Comparison of ENCODE assay signal across 8 mouse cellular contexts in the genomic region with DNA sequence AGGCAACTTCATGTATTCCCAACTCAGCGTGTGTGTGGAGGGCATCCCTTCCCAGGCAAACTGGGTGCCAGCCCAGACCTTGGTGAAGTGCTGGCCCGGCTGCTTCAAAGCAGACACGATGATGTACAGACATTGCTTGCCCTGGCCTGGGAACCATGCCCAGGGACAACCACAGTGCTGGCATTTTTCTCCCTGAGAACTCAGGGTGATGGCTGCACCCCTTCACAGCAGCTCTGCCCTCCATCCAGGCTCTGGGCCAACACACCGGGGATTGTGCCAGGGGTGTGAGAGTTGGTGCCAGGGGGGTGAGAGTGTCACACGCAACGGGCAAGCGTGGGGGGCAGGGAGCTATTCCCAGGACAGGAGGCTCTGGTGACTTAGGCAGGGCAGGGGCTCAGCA. TPM values are rescaled to one million over a fixed set of nuclear protein-coding genes. Genes with fewer than 3 reads are reported as not detected.
DNase-seq lines count a peak whose midpoint lies in the region; ATAC-seq lines count a peak whose summit lies in the region.
"Had no signal": no experiment of that assay in that cellular context is flagged by ENCODE, and none has a peak within 500 bp of the region (broad histone marks: within the 10 kb centered on the region; RNA-seq: fewer than 3 reads in every experiment).

No protein-coding gene starts in this region.

- no peak overlapping the region for H3K4me2 ChIP-seq in heart, embryonic 14.5 days (ENCODE audit: low read length)
- H3K4me2 ChIP-seq: limb, embryonic 13.5 days had no signal

- peak overlapping the region in 1 of 2 experiments; percentile 37; a peak in 1 of 4 replicates for H3K27ac ChIP-seq in heart, embryonic 14.5 days (replicated peaks in 1 of 2; ENCODE audit: control insufficient read depth in 1 of 2, insufficient read depth in 1 of 2, low read depth in 2 of 2, low read length in 2 of 2)
- H3K27ac ChIP-seq: limb, embryonic 13.5 days had no signal

- DNase-seq in urinary bladder, postnatal 4 days (ENCODE audit: low spot score in 2 of 2) = peak; percentile 62 to 76
- DNase-seq in urinary bladder, adult 18-20 months (ENCODE audit: low spot score in 2 of 2) = no peak
- DNase-seq in cerebellum, adult 8-10 months = peak; percentile 42
- peak; percentile 79 to 84 for DNase-seq in left cerebral cortex, postnatal 10 days (ENCODE audit: extremely low spot score in 1 of 2, low spot score in 2 of 2)
- peak; percentile 57 to 64 for DNase-seq in right cerebral cortex, adult 2 months (ENCODE audit: low spot score in 2 of 2)

- H3K9me3 ChIP-seq in heart, embryonic 14.5 days (ENCODE audit: control insufficient read depth, low read length) = no peaks in the 10 kb centered on the region
- H3K9me3 ChIP-seq: limb, embryonic 13.5 days had no signal

- intact Hi-C loops in left cerebral cortex, postnatal 10 days (cut with DNase I) = no loop called here

- WGBS in heart, embryonic 14.5 days = 49% methylated on average over 7 of the region's 7 CpGs

- H3K9ac ChIP-seq in heart, embryonic 14.5 days (ENCODE audit: low read length) = no peak overlapping the region
- H3K9ac ChIP-seq: limb, embryonic 13.5 days had no signal

- no peaks in the 10 kb centered on the region for H3K27me3 ChIP-seq in heart, embryonic 14.5 days (ENCODE audit: control insufficient read depth, insufficient read depth, low read length)
- H3K27me3 ChIP-seq: limb, embryonic 13.5 days had no signal

- no peak overlapping the region for H3K4me3 ChIP-seq in heart, embryonic 14.5 days (ENCODE audit: control insufficient read depth in 1 of 2, insufficient read depth in 1 of 2, low read depth in 1 of 2, low read length in 2 of 2)
- H3K4me3 ChIP-seq: limb, embryonic 13.5 days had no signal

- H3K4me1 ChIP-seq in heart, embryonic 14.5 days (ENCODE audit: control insufficient read depth in 2 of 2, insufficient read depth in 2 of 2, low read length in 2 of 2) = peaks cover 2 to 8% of the 10 kb centered on the region in 2 experiments; a peak in 3 of 4 replicates
- H3K4me1 ChIP-seq: limb, embryonic 13.5 days had no signal

- ATAC-seq in heart, embryonic 14.5 days (ENCODE audit: insufficient number of reproducible peaks, insufficient read depth, low FRiP score, low read depth) = peak; percentile 39; the same call in 1 of the 2 replicates
- no peak for ATAC-seq in megakaryocyte, adult 5-6 weeks (ENCODE audit: poor library complexity, severe bottlenecking)

- H3K36me3 ChIP-seq in heart, embryonic 14.5 days (ENCODE audit: control insufficient read depth, insufficient read depth, low read length) = no peaks in the 10 kb centered on the region
- H3K36me3 ChIP-seq: limb, embryonic 13.5 days had no signal

RNA-seq across cellular contexts. Expression of a gene that starts 2.8 kb away (rescaled TPM):
- polyA plus RNA-seq in heart, embryonic 14.5 days (2014; fragmentation: Nextera tagmentation; extraction: Ambion mirVana) = 5.8 and 6.2 TPM in 2 replicates
- 1 to 10 TPM; 5.2 to 7.1 TPM for total RNA-seq in left cerebral cortex, postnatal 10 days (2021)
- 0.18 TPM in 1 of 2 replicates, not detected in the other for total RNA-seq in megakaryocyte, adult 5-6 weeks (2015)
- not detected in 2 replicates for total RNA-seq in megakaryocyte, adult 5-6 weeks (2017)

RNA-seq across cellular contexts. Expression of a gene that starts 23.2 kb away (rescaled TPM):
- polyA plus RNA-seq in heart, embryonic 14.5 days (2014; fragmentation: Nextera tagmentation; extraction: Ambion mirVana) = 0.45 and 0.65 TPM in 2 replicates
- under 1 TPM in 1 of 2 experiments, not detected in 1; 0.66 TPM for total RNA-seq in left cerebral cortex, postnatal 10 days (2021)
- total RNA-seq in megakaryocyte, adult 5-6 weeks (2015) = not detected in 2 replicates
- total RNA-seq in megakaryocyte, adult 5-6 weeks (2017) = 0.29 TPM in 1 of 2 replicates, not detected in the other

RNA-seq across cellular contexts. Expression of a gene that starts 23.4 kb away (rescaled TPM):
- 2,314 and 2,402 TPM in 2 replicates for polyA plus RNA-seq in heart, embryonic 14.5 days (2014; fragmentation: Nextera tagmentation; extraction: Ambion mirVana)
- 1,000 to 10,000 TPM; 1,012 to 1,017 TPM for total RNA-seq in left cerebral cortex, postnatal 10 days (2021)
- 776 and 796 TPM in 2 replicates for total RNA-seq in megakaryocyte, adult 5-6 weeks (2015)
- total RNA-seq in megakaryocyte, adult 5-6 weeks (2017) = 479 and 480 TPM in 2 replicates

RNA-seq across cellular contexts. Expression of a gene that starts 23.7 kb away (rescaled TPM):
- 166 and 168 TPM in 2 replicates for polyA plus RNA-seq in heart, embryonic 14.5 days (2014; fragmentation: Nextera tagmentation; extraction: Ambion mirVana)
- total RNA-seq in left cerebral cortex, postnatal 10 days (2021) = 10 to 100 TPM; 66.6 to 72.9 TPM
- total RNA-seq in megakaryocyte, adult 5-6 weeks (2015) = 46.7 and 48.7 TPM in 2 replicates
- 41.6 and 51.3 TPM in 2 replicates for total RNA-seq in megakaryocyte, adult 5-6 weeks (2017)

RNA-seq across cellular contexts. Expression of a gene that starts 55.6 kb away (rescaled TPM):
- polyA plus RNA-seq in heart, embryonic 14.5 days (2014; fragmentation: Nextera tagmentation; extraction: Ambion mirVana) = 51.1 and 60.6 TPM in 2 replicates
- total RNA-seq in left cerebral cortex, postnatal 10 days (2021) = 1 to 10 TPM; 2.3 to 2.9 TPM
- total RNA-seq in megakaryocyte, adult 5-6 weeks (2015) = 28.3 and 31.8 TPM in 2 replicates
- 23.2 and 28.9 TPM in 2 replicates for total RNA-seq in megakaryocyte, adult 5-6 weeks (2017)

Comparison
In these comparisons a context has a peak if more than half of its experiments do, and no peak if none do; other contexts are left out.
1. DNase-seq: peak in urinary bladder, postnatal 4 days (2 of 2), cerebellum, adult 8-10 months (single experiment), left cerebral cortex, postnatal 10 days (2 of 2) and right cerebral cortex, adult 2 months (2 of 2); none in urinary bladder, adult 18-20 months (0 of 2).
2. RNA of a gene that starts 2.8 kb away (total RNA-seq): 5.2 to 7.1 TPM in left cerebral cortex, postnatal 10 days; 0.18 TPM in megakaryocyte, adult 5-6 weeks; every median in the first group is over 4 times any median in the second.